Mouse (Mus musculus) stomach, postnatal 0 days (tissue): ENCODE data around the gene Baz1b.

Source experiments
- CTCF ChIP-seq: IDR thresholded peaks from 2 replicates; pipeline ENCODE4 v1.5.1; 2016; ENCODE audit warnings: antibody characterized with exemption, low read depth, mild to moderate bottlenecking, moderate library complexity
- EP300 ChIP-seq: optimal IDR thresholded peaks from 2 replicates; pipeline ENCODE3; 2016; ENCODE audit warnings: antibody characterized with exemption

GRCm38 (mm10) chr5:135181776-135182175, 5.3 kb upstream of the Baz1b start:
- TF ChIP-seq CTCF (no peak), EP300 (no peak)
